Mouse (Mus musculus): ENCODE data around the gene Mrps36. TPM values are rescaled to one million over a fixed set of nuclear protein-coding genes. Genes with fewer than 3 reads are reported as not detected.
"Not testable (repeated sequence)": the region's sequence is repeated elsewhere in the genome, so short reads cannot be mapped to it uniquely, and the experiment has no call there.

The Mrps36 gene
- polyA plus RNA-seq, 1 experiment from 2014 or later: 144 TPM

GRCm38 (mm10) chr13:100755329-100755728, 10.9 kb upstream of the Mrps36 start:
- no peak overlapping the region for H3K9ac ChIP-seq
- H3K4me3 ChIP-seq: no peak overlapping the region
- ATAC-seq (ENCODE audit: low FRiP score, low read depth): no peak
- no peak overlapping the region for H3K27ac ChIP-seq (replicated peaks)
- no peaks in the 10 kb centered on the region for H3K9me3 ChIP-seq
- H3K4me2 ChIP-seq: no peak overlapping the region
- 93% methylated on average over 2 of the region's 2 CpGs for WGBS
- H3K27me3 ChIP-seq: no peaks in the 10 kb centered on the region
- H3K4me1 ChIP-seq (replicated peaks): no peaks in the 10 kb centered on the region
- H3K36me3 ChIP-seq: no peaks in the 10 kb centered on the region

DNA sequence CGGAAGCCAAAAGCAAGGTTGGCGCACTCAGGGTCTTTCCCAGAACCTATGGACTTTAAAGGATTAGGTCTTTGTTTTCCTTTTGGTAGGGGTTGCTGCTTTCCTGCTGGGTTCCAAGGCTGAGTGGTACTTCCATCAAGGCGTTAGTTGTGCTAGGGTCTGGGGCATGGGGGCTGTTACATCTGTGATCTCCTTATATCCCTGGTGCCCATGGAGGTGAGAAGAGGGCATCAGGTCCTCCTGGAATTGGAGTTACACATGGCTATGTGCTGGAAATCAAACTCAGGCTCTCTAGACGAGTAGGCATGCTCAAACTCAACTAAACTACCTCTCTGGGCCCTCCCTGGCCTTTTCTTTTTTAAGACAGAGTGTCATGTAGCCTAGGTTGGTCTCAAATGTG, 9.7 kb upstream of the Mrps36 start:
- 78% methylated on average over 4 of the region's 4 CpGs for WGBS
- no peaks in the 10 kb centered on the region for H3K36me3 ChIP-seq
- no peak overlapping the region for H3K4me3 ChIP-seq
- H3K27me3 ChIP-seq: no peaks in the 10 kb centered on the region
- no peak overlapping the region for H3K27ac ChIP-seq (replicated peaks)
- H3K9ac ChIP-seq: no peak overlapping the region
- no peak overlapping the region for H3K4me2 ChIP-seq
- no peaks in the 10 kb centered on the region for H3K4me1 ChIP-seq (replicated peaks)
- no peak for ATAC-seq (ENCODE audit: low FRiP score, low read depth)
- no peaks in the 10 kb centered on the region for H3K9me3 ChIP-seq

- Histone ChIP-seq H3K27me3 (no peaks in the 10 kb centered on the region), H3K9ac (no peak overlapping the region), H3K4me1 (replicated peaks) (no peaks in the 10 kb centered on the region), H3K4me3 (no peak overlapping the region), H3K27ac (replicated peaks) (no peak overlapping the region), H3K36me3 (no peaks in the 10 kb centered on the region), H3K9me3 (no peaks in the 10 kb centered on the region), H3K4me2 (no peak overlapping the region)
- ATAC-seq (ENCODE audit: low FRiP score, low read depth): no peak
- WGBS: 94% methylated on average over 6 of the region's 6 CpGs
Observed at GRCm38 (mm10) chr13:100753011-100753410, 8.6 kb upstream of the Mrps36 start.

DNA sequence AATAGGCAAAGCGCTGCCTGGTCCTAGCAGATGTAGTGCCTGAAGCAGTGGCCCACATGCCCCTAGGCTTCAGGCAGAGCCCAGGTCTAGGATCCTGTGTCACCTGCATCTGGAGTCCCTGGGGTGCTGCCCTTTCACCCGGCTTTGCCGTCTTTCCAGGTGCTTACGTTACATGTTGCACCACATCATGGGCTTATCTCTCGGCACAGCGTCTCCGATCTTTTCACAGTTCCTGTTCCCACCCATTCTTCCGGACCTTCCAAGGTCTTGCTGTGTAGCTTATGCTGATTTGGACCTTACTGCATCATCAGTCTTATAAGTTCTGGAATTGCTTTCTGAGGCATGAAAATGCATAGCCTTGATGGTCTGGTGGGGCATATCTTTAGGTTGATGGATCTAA, 8.1 kb upstream of the Mrps36 start:
- Histone ChIP-seq H3K4me3 (no peak overlapping the region), H3K4me2 (no peak overlapping the region), H3K9me3 (no peaks in the 10 kb centered on the region), H3K36me3 (no peaks in the 10 kb centered on the region), H3K27me3 (no peaks in the 10 kb centered on the region), H3K4me1 (replicated peaks) (no peaks in the 10 kb centered on the region), H3K27ac (replicated peaks) (no peak overlapping the region), H3K9ac (no peak overlapping the region)
- 96% methylated on average over 8 of the region's 8 CpGs for WGBS
- ATAC-seq (ENCODE audit: low FRiP score, low read depth): no peak

DNA sequence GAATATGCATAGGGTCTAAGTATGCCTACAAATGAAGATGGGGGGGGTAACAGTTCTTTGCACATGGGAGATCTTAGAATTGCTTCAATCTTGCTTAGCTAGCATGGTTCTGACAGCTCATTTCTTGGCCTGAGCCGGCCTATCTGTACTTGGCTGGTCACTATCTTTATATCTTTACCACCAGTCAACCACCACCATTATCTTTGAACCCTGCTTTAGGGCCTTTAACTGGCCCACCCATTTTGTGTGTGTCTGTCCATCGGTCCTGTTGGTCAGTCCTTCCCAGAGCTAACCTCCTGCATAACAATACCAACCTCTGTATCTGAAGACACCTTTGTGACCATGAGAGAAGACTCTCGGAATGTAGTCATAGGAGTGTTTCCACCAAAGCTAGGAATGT, 6.9 kb upstream of the Mrps36 start:
- H3K4me3 ChIP-seq: no peak overlapping the region
- no peaks in the 10 kb centered on the region for H3K27me3 ChIP-seq
- no peak overlapping the region for H3K9ac ChIP-seq
- H3K4me2 ChIP-seq: no peak overlapping the region
- no peaks in the 10 kb centered on the region for H3K9me3 ChIP-seq
- no peak overlapping the region for H3K27ac ChIP-seq (replicated peaks)
- no peaks in the 10 kb centered on the region for H3K4me1 ChIP-seq (replicated peaks)
- WGBS: 87% methylated on average over 3 of the region's 3 CpGs
- H3K36me3 ChIP-seq: no peaks in the 10 kb centered on the region
- ATAC-seq (ENCODE audit: low FRiP score, low read depth): no peak

DNA sequence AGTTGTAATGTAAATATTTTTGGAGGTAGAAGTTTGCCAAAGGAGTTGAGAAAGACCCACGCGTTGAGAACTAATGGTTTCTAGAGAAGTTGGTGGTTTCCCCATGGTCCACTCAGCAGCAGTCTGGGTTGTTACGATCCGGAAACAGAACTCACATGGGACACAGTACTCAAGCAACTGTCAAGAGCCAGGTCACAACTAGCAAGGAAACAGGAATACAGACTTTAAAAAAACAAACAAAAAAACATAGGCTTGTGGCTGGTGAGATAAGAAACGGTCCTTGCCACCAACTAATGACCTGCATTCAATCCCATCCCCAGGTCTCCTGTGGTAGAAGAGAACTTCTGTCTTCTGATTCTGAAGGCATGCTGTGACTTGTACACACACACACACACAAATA, 6.3 kb upstream of the Mrps36 start:
- Histone ChIP-seq H3K36me3 (no peaks in the 10 kb centered on the region), H3K4me1 (replicated peaks) (no peaks in the 10 kb centered on the region), H3K9me3 (no peaks in the 10 kb centered on the region), H3K27ac (replicated peaks) (no peak overlapping the region), H3K9ac (no peak overlapping the region), H3K4me3 (no peak overlapping the region), H3K4me2 (no peak overlapping the region), H3K27me3 (no peaks in the 10 kb centered on the region)
- WGBS: 81% methylated on average over 5 of the region's 5 CpGs
- ATAC-seq (ENCODE audit: low FRiP score, low read depth): no peak

- H3K4me2 ChIP-seq: no peak overlapping the region
- H3K4me1 ChIP-seq (replicated peaks): peaks cover 5% of the 10 kb centered on the region
- no peaks in the 10 kb centered on the region for H3K9me3 ChIP-seq
- ATAC-seq (ENCODE audit: low FRiP score, low read depth): no peak
- no peak overlapping the region for H3K9ac ChIP-seq
- no peak overlapping the region for H3K27ac ChIP-seq (replicated peaks)
- H3K36me3 ChIP-seq: no peaks in the 10 kb centered on the region
- 45% methylated on average over 8 of the region's 8 CpGs for whole genome bisulfite sequencing
- no peaks in the 10 kb centered on the region for H3K27me3 ChIP-seq
- H3K4me3 ChIP-seq: no peak overlapping the region
Observed at GRCm38 (mm10) chr13:100748638-100749037, 4.2 kb upstream of the Mrps36 start.

DNA sequence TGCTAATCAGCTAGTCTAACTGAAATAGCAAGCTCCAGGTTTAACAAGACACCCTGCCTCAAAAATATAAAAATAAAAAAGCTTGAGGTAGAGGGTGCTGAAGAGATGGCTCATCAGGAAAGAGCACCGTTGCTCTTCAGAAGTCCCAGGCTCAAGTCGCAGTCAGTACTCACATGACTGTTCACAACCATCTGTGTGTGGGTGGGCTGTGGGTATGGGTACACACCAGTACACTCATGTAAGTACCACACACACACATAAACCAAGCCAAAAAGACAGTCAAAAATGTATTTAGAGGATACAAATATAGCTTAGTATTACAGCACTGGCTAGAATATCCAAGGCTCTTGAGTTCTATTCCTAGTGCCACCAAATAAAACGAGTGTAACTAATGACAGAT, 1.6 kb upstream of the Mrps36 start:
- WGBS: 95% methylated on average over 3 of the region's 3 CpGs
- Histone ChIP-seq H3K4me1 (replicated peaks) (peaks cover 14% of the 10 kb centered on the region), H3K36me3 (no peaks in the 10 kb centered on the region)

DNA sequence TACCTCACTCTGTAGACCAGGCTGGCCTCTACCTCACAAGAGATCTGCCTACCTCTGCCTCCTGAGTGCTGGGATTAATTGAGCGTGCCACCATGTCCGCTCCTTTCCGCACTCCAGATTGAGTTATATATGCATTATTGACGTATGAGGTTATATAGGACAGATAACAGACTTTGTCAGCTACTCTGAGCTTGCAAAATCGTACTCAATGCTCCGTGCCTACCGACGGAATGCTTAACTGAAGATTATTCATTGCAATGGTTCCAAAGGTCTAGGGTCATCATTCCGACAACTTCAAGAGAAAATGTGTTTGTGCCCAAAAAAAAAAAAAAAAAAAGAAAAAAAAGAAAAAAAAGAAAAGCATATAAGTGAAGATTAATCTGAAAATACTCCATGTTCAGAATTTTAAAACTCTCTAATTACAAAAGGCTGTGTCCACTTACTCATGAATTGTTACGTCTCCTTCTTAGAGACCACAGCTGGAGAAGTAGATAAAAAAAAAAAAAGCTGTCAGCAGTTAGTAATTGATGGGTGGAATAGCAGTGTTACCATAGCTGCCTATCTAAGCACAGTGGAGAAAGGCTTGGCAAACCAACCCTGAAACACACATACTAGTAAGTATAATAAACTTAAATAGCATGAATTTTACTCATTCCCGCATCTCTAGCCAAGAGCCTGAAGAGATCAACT, 968 bp downstream of the Mrps36 start:
- Histone ChIP-seq H3K36me3 (no peaks in the 10 kb centered on the region), H3K27me3 (no peaks in the 10 kb centered on the region), H3K4me1 (replicated peaks) (peaks cover 14% of the 10 kb centered on the region), H3K9ac (peak overlapping the region; percentile 86), H3K9me3 (no peaks in the 10 kb centered on the region), H3K27ac (replicated peaks) (peak overlapping the region; percentile 99), H3K4me2 (peak overlapping the region; percentile 67), H3K4me3 (peak overlapping the region; percentile 83)
- ATAC-seq (ENCODE audit: low FRiP score, low read depth): peak; percentile 65
- 58% methylated on average over 11 of the region's 11 CpGs for WGBS

More for the DNA sequence above, 1.6 kb upstream of the Mrps36 start:
- Histone ChIP-seq H3K4me3 (no peak overlapping the region), H3K9me3 (no peaks in the 10 kb centered on the region), H3K4me2 (no peak overlapping the region), H3K27ac (replicated peaks) (no peak overlapping the region), H3K9ac (no peak overlapping the region), H3K27me3 (no peaks in the 10 kb centered on the region)
- ATAC-seq (ENCODE audit: low FRiP score, low read depth): no peak

GRCm38 (mm10) chr13:100742831-100743230, 1.6 kb downstream of the Mrps36 start:
- no peaks in the 10 kb centered on the region for H3K27me3 ChIP-seq
- no peak overlapping the region for H3K4me3 ChIP-seq
- H3K9me3 ChIP-seq: no peaks in the 10 kb centered on the region
- no peak for ATAC-seq (ENCODE audit: low FRiP score, low read depth)
- WGBS: 88% methylated on average over 5 of the region's 5 CpGs
- peaks cover 14% of the 10 kb centered on the region for H3K4me1 ChIP-seq (replicated peaks)
- H3K9ac ChIP-seq: no peak overlapping the region
- H3K27ac ChIP-seq (replicated peaks): no peak overlapping the region
- H3K4me2 ChIP-seq: peak overlapping the region; percentile 67; the same call in 1 of the 2 replicates
- H3K36me3 ChIP-seq: 0 out of 2 replicates have a peak, but pooled peaks cover 1% of the 10 kb centered on the region

GRCm38 (mm10) chr13:100732756-100733155, 11.7 kb downstream of the Mrps36 start:
- H3K9ac ChIP-seq: no peak overlapping the region
- no peaks in the 10 kb centered on the region for H3K27me3 ChIP-seq
- H3K36me3 ChIP-seq: peaks cover 23% of the 10 kb centered on the region
- H3K4me3 ChIP-seq: no peak overlapping the region
- H3K9me3 ChIP-seq: no peaks in the 10 kb centered on the region
- H3K4me1 ChIP-seq (replicated peaks): peaks cover 18% of the 10 kb centered on the region
- no peak for ATAC-seq (ENCODE audit: low FRiP score, low read depth)
- 94% methylated on average over 2 of the region's 2 CpGs for whole genome bisulfite sequencing
- no peak overlapping the region for H3K27ac ChIP-seq (replicated peaks)
- no peak overlapping the region for H3K4me2 ChIP-seq

DNA sequence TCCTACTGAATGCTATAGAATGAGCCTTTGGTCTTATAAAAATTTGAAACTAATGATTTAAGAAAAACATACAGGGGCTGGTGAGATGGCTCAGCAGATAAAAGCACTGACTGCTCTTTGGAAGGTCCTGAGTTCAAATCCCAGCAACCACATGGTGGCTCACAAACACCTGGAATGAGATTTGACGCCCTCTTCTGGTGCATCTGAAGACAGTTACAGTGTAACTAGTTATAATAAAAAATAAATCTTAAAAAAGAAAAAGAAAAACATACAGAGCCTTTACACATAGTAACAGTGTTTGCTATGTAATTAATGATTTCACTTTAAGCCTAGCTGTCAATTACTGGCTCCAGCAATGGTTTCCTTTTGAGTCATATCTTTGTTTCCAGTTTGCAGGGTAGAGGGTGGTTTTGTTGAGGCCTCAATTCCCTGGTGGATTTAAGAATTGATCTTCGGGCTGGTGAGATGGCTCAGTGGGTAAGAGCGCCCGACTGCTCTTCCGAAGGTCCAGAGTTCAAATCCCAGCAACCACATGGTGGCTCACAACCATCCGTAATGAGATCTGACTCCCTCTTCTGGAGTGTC, 12.9 kb downstream of the Mrps36 start:
- Histone ChIP-seq H3K9ac (0 out of 2 replicates have a peak overlapping the region, but pooled peaks have one; percentile 19), H3K27ac (replicated peaks) (peak overlapping the region; percentile 82)

More for the DNA sequence above, 12.9 kb downstream of the Mrps36 start:
- H3K27me3 ChIP-seq; H3K9me3 ChIP-seq; ATAC-seq (ENCODE audit: low FRiP score, low read depth): not testable (repeated sequence)
- peak overlapping the region; percentile 95; the same call in 1 of the 2 replicates for H3K4me3 ChIP-seq
- peaks cover 21% of the 10 kb centered on the region for H3K36me3 ChIP-seq
- H3K4me1 ChIP-seq (replicated peaks): peaks cover 20% of the 10 kb centered on the region
- WGBS: 94% methylated on average over 6 of the region's 6 CpGs
- H3K4me2 ChIP-seq: peak overlapping the region; percentile 91
